Mouse (Mus musculus) thymus, postnatal 10 days (tissue): ENCODE data around the gene Ranbp17.

Experiments
- DNase-seq, 2 experiments: peaks; one replicate each; pipeline ENCODE4 v3.0.0; 2021; ENCODE audit warnings: low spot score in 2 of 2

The Ranbp17 gene

DNA sequence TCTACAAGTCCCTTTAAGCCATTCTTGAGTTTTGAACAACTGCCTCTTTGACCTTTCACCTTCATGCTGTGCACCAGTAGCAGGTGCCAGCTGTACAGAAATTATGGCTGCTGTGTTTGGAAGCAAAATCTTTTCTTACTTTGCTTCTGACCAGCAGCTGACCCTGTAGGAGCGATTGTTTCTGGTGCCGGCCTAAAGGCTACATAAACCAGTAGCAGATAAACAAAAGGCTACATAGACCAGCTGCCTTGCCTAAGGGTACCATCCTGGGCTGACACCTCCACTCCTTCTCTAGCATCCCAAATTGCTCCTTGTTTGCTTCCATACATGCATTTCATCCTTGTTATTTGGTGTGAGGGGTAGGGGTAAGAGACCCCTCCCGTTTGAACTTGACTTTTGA is 279.4 kb downstream of the Ranbp17 start:
- no peak for DNase-seq

DNA sequence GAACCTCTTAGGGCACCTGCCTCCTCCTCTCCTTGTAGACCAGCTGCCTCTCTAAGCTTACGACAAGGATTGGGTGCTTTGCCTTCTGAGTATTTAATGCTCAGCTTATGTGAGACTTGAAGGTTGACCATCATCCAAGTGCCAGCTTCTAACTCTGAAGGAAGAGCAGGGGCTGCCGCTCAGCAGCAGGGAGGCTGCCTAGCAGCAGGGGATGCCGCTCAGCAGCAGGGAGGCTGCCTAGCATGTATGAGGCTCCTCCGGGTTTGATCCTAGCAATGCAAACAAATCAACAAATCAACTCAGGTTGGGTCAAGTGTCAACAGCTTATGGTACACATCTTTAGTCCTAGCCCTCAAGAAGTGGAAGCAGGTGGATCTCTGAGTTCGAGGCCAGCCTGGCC is 281.5 kb downstream of the Ranbp17 start:
- DNase-seq = no peak

DNA sequence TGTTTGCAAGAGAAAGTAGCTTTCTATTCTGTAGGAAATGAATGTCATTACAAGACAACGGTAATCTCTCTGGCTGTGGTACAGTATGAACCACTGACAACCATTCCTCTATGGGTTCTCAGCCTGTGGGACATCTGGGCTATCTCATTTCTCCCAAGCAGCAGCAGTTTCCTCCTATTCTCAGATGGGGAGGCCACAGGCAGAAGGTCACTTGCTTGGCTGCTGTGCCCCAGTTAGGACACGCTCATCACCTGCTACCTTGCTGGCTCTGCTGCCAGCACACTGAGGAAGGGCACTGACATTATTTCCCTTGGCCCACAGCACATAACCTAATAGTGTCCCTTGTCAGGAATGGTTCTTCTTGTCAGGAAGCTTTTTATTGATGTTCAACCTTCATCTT is 285.4 kb downstream of the Ranbp17 start:
- DNase-seq = no peak

DNA sequence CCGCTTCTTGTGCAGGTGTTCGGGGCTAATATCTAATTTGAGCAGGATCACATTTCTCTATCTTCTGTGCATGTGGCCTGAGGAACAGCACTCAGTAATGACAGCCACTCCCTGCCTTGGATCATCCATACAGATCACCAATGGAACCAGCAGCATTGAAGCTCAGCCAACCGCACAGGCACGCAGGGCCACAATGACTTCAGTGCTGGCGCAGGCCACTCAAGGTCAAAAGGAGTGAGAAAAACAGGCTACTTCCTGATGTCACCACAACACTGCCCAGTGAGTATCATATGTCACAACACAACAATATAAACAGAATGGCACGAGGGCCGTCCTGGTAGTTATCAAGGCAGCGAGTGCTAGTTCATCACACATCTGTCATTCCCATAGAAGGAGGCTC is 287.0 kb downstream of the Ranbp17 start:
- DNase-seq = no peak

DNA sequence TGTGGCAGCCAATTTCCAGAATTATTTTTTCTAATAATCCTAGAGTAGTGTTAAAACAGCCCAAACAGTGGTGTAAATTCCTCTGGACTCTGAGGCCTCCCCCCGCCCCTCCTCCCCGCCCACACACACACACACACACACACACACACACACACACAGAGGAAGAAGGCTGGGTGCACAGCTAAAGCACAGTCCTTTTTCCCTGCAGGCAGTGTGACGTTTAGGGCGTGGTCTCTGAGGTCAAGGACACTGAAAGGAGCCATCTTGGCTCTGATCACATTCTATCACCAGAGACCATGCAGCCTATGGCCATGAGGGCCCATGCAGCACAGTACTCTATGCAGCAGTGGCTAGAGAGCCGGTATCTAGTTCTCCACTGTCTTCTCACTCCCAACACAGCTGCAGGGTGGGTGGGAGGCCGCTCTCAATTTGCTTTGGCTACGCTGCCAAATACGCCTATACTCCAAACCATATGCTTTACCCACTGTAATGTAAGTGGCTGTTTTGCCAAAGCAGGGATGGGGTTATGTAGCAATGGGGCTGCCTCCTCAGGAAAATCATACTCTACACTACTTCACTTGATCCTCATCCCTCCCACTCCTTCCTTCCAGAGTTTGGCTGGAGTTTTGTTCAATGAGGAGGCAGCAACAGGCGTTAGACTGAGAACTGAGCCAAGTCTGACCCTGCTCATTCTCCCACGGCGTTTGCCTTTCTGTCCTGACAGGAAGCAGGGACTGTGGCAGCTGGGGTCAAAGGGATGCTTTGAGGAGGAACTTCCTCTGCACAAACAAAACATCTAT is 291.8 kb downstream of the Ranbp17 start:
- DNase-seq = no peak

DNA sequence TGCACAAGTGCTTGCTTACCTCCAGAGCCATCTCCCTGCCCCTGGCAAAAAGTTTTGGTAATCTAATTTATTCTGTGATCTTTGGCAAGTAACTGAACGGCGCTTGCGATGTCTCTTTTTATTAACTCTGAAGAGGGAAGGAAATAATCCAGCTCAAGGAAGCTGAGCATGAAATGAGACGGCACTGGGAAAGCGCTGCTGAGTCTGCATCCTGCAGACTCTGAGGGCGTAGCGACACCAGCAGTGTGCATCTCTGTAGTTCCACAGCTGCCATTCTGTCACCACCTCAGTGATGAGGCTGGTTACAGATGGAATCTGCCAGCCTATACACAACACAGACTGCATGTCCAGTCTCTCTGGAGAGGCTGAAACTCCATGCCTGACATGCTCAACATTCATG is 292.8 kb downstream of the Ranbp17 start:
- no peak for DNase-seq

DNA sequence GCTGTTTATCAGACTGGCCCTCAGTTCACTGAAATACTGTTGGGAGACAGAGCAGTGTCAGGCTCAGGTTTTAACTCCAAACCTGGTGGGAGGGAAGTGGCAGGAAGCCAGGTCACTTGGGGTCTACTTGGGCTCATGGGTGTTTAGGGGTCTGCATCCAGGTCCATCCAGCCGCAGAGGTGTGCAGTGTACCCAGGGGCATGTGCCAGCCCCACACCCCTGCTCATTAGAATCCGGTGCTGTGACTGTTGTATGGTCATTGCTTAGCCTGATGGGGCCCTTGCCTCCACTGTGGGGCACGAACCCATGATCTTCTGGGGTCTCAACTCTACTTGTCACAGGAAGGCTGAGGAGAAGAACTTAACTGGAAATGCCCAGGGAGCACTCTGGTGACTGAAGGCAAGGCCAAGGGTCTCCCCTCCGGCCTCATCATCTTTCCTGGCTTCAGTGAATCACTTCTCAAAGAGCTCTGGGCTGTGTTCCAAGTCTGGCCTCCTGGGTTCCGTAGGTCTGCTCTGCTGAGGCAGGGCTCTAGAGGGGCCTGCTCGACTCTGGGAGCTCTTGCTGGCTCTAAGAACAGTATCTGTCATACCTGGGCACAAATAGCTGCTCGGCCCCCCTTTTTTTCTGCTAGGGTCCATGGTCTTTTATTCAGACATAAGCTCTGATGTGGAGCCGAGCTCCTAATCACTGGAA is 296.0 kb downstream of the Ranbp17 start:
- no peak for DNase-seq

DNA sequence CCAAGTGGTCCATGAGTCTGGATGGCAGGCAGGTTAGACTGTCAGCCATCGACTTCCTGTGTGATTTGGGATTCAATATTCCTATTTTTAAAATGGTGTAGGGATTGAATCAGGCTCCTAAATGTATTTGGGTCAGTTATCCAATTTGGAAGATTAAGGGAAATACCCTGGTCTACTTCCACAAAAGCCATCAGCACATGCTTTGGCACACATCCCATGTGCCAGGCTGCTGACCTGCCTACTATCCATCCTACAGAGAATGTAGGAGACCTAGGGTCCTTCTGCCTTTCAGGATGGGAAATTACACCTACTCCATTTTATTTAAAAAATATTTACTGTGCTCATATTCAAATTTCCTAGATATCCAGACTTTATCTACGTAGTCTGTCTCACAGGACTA is 306.1 kb downstream of the Ranbp17 start:
- no peak for DNase-seq

DNA sequence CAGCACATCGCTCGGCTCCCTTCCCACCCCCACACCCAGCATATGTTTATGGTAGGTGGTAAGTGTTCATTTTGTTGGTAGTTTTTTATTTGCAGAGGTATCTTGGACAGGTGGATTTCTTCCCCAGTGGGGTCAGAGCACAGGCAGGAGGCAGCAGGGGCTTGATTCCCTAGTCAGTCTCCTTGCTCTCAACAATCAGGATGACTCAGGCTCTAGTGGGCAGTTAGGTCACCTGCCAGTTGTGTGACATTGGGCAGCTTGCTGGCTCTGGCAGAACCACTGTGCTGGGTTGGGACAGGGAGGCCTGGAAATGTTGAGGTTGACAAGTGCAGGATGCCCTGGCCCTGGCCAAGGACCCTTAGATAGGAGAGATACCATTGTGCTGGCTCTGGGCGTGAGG is 308.6 kb downstream of the Ranbp17 start:
- no peak for DNase-seq

DNA sequence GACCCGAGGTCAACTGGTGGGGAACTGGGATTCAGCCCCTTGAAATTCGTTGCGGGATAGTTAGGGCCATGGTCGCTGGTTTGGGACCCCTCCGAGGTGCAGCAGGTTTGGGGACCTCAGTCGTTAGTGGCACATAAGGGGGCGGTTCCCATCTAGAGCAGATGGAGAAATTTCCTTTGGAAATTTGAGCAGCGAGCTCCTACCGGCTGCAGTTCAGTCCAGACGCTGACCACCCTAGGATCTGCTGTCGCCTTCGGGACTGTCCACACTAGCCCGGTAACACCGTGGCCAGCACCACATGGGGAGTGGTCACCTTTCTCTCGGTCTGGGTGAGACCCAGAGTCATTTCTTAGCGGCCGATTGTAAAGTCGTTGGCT is 309.2 kb downstream of the Ranbp17 start:
- no peak for DNase-seq

DNA sequence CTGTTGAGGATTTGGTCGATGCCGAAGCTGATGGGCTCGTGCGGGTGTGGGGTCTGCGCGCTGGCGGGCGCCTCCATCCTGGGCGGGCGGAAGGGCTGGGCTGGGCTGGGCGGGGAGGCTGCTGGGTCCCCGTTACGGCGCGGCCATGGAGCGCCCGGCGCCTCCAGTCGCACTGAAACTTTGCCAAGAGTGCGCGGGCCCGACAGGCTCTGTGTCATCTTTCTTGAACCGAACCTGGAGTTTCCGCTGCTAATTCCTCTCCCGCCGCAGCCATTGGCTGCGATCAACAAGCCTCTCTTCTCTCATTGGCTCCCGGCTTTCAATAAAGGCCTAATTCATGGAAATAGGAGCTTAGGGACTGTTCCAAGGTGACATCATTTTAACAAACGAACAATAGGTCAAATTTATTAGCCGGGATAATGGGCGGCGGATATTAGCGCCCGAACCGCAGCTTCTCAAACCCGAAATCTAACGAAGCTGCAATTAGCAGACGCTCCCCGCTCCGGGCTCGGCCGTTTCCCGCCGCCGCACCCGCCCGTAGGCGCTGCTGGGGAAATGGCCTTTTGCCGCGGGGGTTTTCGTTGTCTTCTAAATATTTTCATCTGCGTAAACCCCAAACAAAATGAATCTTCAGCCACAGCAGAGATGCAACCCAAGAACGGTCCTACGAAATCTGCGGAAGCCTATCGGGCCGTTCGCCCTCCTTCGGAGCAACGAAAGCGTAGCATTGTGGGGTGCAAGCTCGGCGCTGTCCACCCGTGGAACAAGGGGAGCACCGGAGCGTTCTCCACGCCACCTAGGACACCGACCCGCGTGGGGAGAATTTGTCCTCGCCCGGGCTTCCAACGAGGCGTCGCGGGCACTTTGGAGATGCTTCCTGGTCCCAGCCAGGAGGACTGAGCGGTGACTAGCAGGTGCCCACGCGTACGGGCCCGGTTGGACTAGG is 309.9 kb downstream of the Ranbp17 start, which contains the start of gene Tlx3:
TSS of gene Tlx3 (minus strand) at position 207 of the 946 bp plus-strand sequence.
- no peak for DNase-seq

DNA sequence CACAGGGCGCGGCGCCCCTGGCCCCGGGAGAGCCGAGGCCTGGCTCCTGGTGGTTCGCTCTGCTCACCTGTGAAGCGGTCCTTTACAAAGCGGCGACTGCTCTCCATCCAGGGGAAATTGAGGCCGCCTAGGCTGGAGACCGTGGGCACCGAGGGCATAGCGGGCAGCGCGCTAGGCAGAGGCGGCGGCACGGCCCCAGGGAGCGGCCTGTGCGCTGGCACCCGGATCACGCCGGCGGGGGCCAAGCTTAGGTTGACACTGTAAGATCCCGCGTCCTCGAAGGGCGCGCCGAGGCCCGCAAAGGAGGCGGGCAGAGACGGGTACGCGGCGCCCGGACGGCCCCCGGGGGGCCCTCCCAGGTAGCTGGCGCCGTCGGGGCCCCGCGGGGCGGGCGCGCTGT is 310.6 kb downstream of the Ranbp17 start:
- no peak for DNase-seq

DNA sequence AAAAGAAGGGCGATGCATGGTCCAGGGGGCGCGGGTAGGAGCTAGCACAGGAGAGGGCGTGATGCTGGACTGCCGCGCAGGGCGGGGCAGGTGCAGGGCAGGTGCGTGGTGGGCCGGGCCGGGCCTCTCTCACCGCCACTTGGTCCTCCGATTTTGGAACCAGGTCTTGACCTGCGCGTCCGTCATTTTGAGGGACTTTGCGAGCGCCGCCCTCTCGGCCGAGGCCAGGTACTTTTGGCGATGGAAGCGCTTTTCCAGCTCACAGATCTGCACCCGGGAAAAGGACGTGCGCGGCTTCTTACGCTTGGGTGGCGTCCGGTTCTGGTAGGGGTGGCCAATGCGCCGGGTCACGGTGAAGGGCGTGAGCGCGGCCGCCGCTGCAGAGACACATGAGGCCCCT is 311.2 kb downstream of the Ranbp17 start:
- no peak for DNase-seq

DNA sequence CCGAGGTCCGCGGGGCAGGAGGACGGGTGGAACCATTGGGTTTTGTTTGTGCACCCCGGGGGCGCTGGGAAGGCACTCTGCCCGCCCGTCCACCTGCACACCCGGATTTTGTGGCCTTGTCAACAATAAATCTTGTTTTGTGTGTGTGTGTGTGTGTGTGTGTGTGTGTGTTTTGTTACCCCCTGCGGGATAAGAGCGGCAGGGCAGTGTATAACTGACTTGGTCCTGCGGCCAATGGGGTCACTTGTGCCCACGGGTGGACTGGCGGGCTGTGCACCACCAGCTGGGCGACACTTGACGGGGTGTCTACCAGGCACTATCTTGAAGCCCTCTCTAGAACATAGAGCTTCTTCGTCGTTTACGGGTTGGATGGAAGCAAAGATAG is 311.9 kb downstream of the Ranbp17 start:
- no peak for DNase-seq

DNA sequence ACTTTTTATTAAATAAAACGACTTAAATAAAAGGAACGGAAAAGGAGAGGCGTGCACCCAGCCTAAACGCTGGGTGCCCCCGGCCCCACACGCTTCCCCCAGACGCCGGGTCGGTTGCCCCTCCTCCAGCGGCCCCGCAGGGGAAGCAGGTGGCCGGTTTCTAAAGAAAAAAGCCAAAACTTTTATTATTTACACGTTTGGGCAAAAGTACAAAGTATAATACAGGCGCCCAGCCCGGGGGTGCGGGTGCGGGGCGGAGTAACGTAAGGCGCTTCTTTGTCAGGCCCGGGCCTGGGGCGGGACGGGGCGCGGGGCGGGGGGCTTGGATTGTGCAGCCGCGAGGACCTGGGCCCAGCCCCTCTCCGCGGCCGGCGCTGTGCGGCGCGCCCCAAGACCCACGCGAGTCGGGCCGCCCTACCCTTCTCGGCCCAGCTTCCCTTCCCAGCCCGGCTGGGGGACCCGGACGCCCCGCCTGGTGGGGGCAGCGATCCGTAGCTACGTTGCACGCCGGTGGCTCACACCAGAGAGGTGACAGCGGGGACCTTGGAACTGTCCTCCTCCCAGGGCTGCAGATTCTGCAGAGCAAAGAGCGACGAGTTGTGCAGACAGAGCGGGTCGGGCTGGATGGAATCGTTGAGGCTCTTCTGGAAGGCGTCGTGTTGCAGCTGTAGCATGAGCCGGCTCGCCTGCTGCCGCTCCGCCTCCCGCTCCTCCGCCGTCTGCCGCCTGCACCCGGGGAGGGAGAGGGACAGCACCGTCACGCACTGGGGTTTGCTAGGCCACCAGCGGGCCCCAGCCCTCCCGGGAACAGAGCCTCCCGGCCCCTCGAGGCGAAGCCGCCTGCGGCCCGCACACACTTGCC is 312.6 kb downstream of the Ranbp17 start:
- DNase-seq = no peak

DNA sequence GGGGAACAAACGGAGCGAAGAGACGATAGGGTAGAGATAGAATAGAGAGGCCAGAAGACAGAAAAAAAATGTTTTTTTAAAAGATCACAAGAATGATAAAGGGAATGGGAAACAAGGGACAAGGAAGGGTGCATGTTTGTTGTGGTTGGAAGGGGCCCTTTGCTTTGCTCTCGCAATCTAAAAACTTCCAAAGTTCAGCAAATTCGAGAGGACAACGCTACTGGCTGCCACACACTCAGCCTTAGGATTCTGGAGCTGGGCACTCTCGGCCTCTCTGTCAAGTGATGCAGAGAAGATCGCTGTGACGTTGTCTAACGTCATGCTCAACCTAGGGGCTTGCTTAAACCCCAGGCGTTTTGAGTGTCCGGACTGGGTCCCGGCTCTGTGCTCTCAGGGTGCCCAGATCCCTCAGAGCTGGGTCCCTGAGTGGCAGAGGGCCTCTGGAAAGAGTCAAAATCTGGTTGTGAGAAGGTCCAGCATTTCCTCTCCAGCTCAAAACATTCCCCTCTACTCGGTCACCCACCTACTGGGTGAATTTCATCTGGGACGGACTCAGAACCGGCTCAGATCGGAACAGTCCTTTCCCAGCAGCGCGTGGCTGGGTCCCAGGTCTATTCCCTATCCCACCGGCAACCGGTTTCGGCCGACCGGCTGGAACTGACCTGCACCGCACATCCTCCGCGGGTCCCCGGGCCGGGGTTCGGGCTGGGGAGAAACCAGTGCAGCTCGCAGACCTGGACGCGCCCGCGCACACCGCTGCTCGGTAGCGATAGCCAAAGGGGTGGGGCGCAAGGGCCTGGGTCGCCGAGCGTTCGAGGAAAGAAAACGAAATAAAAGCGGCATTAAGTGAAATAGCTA is 313.4 kb downstream of the Ranbp17 start:
- no peak for DNase-seq

DNA sequence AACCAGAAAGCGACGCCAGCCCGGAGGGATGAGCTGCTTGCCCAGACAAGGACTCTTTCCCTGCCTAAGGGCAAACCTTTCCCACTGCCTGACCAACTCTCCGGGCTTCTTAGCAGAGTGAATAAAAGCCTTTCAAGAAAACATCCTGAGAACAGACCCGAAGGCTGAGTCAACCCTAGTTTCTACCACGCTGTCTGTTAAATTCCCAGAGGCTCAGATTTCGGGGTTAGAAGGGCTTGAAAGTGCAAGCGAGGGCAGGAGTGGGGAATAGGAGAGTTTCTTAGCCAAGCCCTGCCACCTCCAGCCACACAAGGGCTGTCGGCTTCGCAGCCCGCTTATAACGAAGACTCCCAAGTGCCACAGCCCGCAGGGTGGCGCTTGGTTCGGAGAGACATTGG is 314.4 kb downstream of the Ranbp17 start:
- no peak for DNase-seq

DNA sequence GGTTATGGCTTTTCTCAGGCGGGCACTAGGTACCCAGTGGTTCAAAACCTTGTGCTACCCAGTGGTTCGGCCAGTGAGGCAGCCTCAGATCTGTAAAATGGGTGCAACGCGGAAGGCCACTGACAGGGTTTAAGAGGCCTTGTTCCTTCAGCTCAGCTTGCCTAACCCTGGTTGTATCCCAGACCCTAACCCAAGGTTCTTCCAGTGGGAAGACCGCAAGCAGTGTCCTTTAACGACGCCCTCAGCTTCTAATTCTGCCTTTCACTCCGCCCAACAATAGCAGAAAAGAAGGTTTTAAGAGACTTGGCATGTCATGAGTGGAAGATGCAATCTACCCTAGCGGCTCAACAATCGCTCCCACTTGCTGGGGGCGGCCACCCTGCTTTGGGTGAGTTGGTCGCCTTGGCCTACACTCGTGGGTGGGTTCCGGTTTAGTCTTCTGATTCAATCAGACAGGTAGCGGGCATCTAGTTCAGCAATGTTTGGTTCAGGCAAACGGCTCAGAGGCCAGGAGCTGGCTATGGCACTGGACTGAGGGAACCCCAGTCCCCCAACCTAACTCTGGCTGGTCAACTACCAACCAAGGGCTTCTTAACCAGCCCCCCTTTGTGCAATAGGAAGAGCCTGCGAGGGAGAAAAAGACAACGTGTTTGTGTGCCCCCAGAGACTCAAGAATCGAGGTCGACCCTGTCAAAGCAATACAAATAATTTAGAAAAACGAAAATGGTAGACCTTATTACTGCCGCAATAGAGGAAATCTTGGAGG is 315.0 kb downstream of the Ranbp17 start:
- DNase-seq = no peak

DNA sequence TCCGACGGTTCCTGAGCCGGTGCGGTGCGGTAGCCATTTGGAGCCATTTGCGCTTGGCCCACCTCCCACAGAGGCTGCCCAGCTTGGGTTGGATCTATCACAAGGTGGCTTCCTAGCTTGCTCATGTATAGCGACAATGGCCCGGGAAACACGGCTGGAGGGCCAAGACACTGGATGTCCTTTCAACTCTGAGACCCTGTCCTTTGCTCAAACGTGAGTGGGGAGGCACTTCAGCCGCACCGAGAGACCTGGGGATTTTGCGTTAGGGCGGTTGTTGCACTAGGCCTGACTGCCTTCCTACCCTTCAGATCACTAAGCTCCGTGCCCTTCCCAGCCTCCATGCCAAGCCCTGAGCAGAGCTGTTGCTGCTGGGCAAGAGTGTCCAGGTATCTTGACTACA is 315.9 kb downstream of the Ranbp17 start:
- no peak for DNase-seq

DNA sequence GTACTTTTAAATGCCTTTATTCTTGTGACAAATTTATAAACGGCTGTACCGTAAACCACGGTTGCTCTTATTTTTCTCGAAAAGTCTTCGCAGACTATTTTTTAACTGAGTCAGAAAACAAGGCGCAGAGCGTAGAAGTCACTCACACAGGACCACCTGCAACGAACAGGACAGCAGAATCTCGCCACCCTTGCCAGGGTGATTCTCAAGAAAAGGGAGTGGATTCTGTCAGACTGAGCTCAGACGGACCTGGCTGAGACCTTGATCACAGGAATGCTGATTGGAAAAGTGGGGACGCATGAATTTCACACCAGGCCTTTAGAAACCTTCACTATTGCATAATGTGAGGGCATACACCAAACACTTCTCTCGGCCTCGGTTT is 316.4 kb downstream of the Ranbp17 start:
- DNase-seq = no peak
